Comparison of ENCODE assay signal across 10 mouse cellular contexts in genomic region chr11:54954716-54955115, GRCm38 (mm10). TPM values are rescaled to one million over a fixed set of nuclear protein-coding genes. Genes with fewer than 3 reads are reported as not detected.
DNase-seq lines count a peak whose midpoint lies in the region; ATAC-seq and TF ChIP-seq lines count a peak whose summit lies in the region.
"Had no signal": no experiment of that assay in that cellular context is flagged by ENCODE, and none has a peak within 500 bp of the region (broad histone marks: within the 10 kb centered on the region; RNA-seq: fewer than 3 reads in every experiment).

No protein-coding gene starts in this region.

- peaks cover 53% of the 10 kb centered on the region for H3K4me1 ChIP-seq in heart, embryonic 12.5 days (replicated peaks)
- peaks cover 3% of the 10 kb centered on the region; the same call in 1 of the 2 replicates for H3K4me1 ChIP-seq in midbrain, postnatal 0 days (ENCODE audit: insufficient read depth, low read length)
- H3K4me1 ChIP-seq in midbrain, embryonic 11.5 days (ENCODE audit: control insufficient read depth, insufficient read depth, low read length) = 0 out of 2 replicates have a peak, but pooled peaks cover 5% of the 10 kb centered on the region
- no peaks in the 10 kb centered on the region for H3K4me1 ChIP-seq in intestine, postnatal 0 days (replicated peaks; ENCODE audit: control insufficient read depth, insufficient read depth, low read length)
- peaks cover 6% of the 10 kb centered on the region; the same call in 1 of the 2 replicates for H3K4me1 ChIP-seq in stomach, postnatal 0 days (replicated peaks; ENCODE audit: control insufficient read depth, insufficient read depth)

- H3K9ac ChIP-seq in heart, embryonic 12.5 days = no peak overlapping the region
- no peak overlapping the region for H3K9ac ChIP-seq in midbrain, postnatal 0 days (replicated peaks; ENCODE audit: low read length, poor library complexity, severe bottlenecking)
- H3K9ac ChIP-seq in midbrain, embryonic 11.5 days (ENCODE audit: low read length) = no peak overlapping the region
- 0 out of 2 replicates have a peak overlapping the region, but pooled peaks have one; percentile 8 for H3K9ac ChIP-seq in intestine, postnatal 0 days (ENCODE audit: low read depth, low read length)
- H3K9ac ChIP-seq in stomach, postnatal 0 days (ENCODE audit: low read length) = no peak overlapping the region

- H3K9me3 ChIP-seq in heart, embryonic 12.5 days (replicated peaks) = no peaks in the 10 kb centered on the region
- no peaks in the 10 kb centered on the region for H3K9me3 ChIP-seq in midbrain, postnatal 0 days (ENCODE audit: low read length)
- no peaks in the 10 kb centered on the region for H3K9me3 ChIP-seq in midbrain, embryonic 11.5 days (ENCODE audit: control insufficient read depth, low read length)
- H3K9me3 ChIP-seq in intestine, postnatal 0 days (ENCODE audit: control insufficient read depth) = no peaks in the 10 kb centered on the region
- no peaks in the 10 kb centered on the region for H3K9me3 ChIP-seq in stomach, postnatal 0 days (ENCODE audit: control insufficient read depth, low read length)
- H3K9me3 ChIP-seq: forebrain, embryonic 15.5 days had no signal

- no peaks in the 10 kb centered on the region for H3K27me3 ChIP-seq in heart, embryonic 12.5 days (replicated peaks)
- H3K27me3 ChIP-seq in midbrain, postnatal 0 days (ENCODE audit: insufficient read depth, low read length) = no peaks in the 10 kb centered on the region
- H3K27me3 ChIP-seq in midbrain, embryonic 11.5 days (ENCODE audit: control insufficient read depth, insufficient read depth, low read length) = no peaks in the 10 kb centered on the region
- no peaks in the 10 kb centered on the region for H3K27me3 ChIP-seq in intestine, postnatal 0 days (replicated peaks; ENCODE audit: control insufficient read depth, insufficient read depth, low read length)
- H3K27me3 ChIP-seq in stomach, postnatal 0 days (ENCODE audit: control insufficient read depth, insufficient read depth, low read length) = no peaks in the 10 kb centered on the region
- H3K27me3 ChIP-seq: forebrain, embryonic 15.5 days had no signal

- DNase-seq in heart, adult 8-10 months (ENCODE audit: low spot score) = no peak
- no peak for DNase-seq in midbrain, postnatal 0 days (ENCODE audit: low spot score)
- no peak for DNase-seq in midbrain, embryonic 11.5 days (ENCODE audit: low spot score, missing footprints)
- no peak for DNase-seq in stomach, postnatal 0 days (ENCODE audit: low spot score)
- no peak for DNase-seq in cerebellum, adult 11 months
- no peak for DNase-seq in left cerebral cortex, postnatal 10 days (ENCODE audit: extremely low spot score in 1 of 2, low spot score in 2 of 2)
- DNase-seq: kidney, postnatal 14 days had no signal

- no peak overlapping the region for H3K4me3 ChIP-seq in heart, embryonic 12.5 days
- H3K4me3 ChIP-seq in midbrain, postnatal 0 days (ENCODE audit: low read depth, low read length) = no peak overlapping the region
- H3K4me3 ChIP-seq in midbrain, embryonic 11.5 days (ENCODE audit: low read depth, low read length) = no peak overlapping the region
- H3K4me3 ChIP-seq in intestine, postnatal 0 days (ENCODE audit: low read depth, low read length) = peak overlapping the region; percentile 62; the same call in 1 of the 2 replicates
- no peak overlapping the region for H3K4me3 ChIP-seq in stomach, postnatal 0 days (ENCODE audit: low read depth, low read length)

- peak overlapping the region; percentile 68; the same call in 1 of the 2 replicates for H3K4me2 ChIP-seq in heart, embryonic 12.5 days
- 0 out of 2 replicates have a peak overlapping the region, but pooled peaks have one; percentile 20 for H3K4me2 ChIP-seq in midbrain, postnatal 0 days (ENCODE audit: low read depth, low read length, poor library complexity, severe bottlenecking)
- H3K4me2 ChIP-seq in midbrain, embryonic 11.5 days = no peak overlapping the region
- peak overlapping the region; percentile 69 for H3K4me2 ChIP-seq in intestine, postnatal 0 days (replicated peaks; ENCODE audit: low read depth)
- peak overlapping the region; percentile 62 for H3K4me2 ChIP-seq in stomach, postnatal 0 days (replicated peaks; ENCODE audit: low read depth)

- H3K36me3 ChIP-seq in heart, embryonic 12.5 days = no peaks in the 10 kb centered on the region
- no peaks in the 10 kb centered on the region for H3K36me3 ChIP-seq in midbrain, postnatal 0 days (ENCODE audit: insufficient read depth, low read length)
- H3K36me3 ChIP-seq in midbrain, embryonic 11.5 days (ENCODE audit: control insufficient read depth, insufficient read depth, low read length) = no peaks in the 10 kb centered on the region
- H3K36me3 ChIP-seq in intestine, postnatal 0 days (ENCODE audit: control insufficient read depth, insufficient read depth) = no peaks in the 10 kb centered on the region; the same call in 1 of the 2 replicates
- H3K36me3 ChIP-seq in stomach, postnatal 0 days (ENCODE audit: control insufficient read depth, insufficient read depth, low read length) = no peaks in the 10 kb centered on the region
- H3K36me3 ChIP-seq: forebrain, embryonic 15.5 days had no signal

- H3K27ac ChIP-seq in heart, embryonic 12.5 days (ENCODE audit: poor library complexity, severe bottlenecking) = no peak overlapping the region
- no peak overlapping the region for H3K27ac ChIP-seq in midbrain, postnatal 0 days (ENCODE audit: low read depth, low read length)
- no peak overlapping the region for H3K27ac ChIP-seq in midbrain, embryonic 11.5 days (ENCODE audit: low read depth, low read length)
- H3K27ac ChIP-seq in intestine, postnatal 0 days (ENCODE audit: low read depth, low read length) = no peak overlapping the region
- H3K27ac ChIP-seq in stomach, postnatal 0 days (replicated peaks) = no peak overlapping the region
- H3K27ac ChIP-seq: forebrain, embryonic 15.5 days had no signal

- TF ChIP-seq EP300 in stomach, postnatal 0 days (optimal IDR thresholded peaks at IDR 0.05) = no peak

- WGBS in heart, embryonic 12.5 days = 86% methylated on average over 8 of the region's 8 CpGs
- WGBS in midbrain, postnatal 0 days = 89% methylated on average over 8 of the region's 8 CpGs
- 85% methylated on average over 8 of the region's 8 CpGs for WGBS in midbrain, embryonic 11.5 days
- 79% methylated on average over 8 of the region's 8 CpGs for WGBS in intestine, postnatal 0 days
- 82% methylated on average over 8 of the region's 8 CpGs for WGBS in stomach, postnatal 0 days

- no peak for ATAC-seq in heart, embryonic 12.5 days (ENCODE audit: insufficient number of reproducible peaks, low FRiP score)
- ATAC-seq in midbrain, postnatal 0 days (ENCODE audit: low FRiP score) = no peak
- no peak for ATAC-seq in midbrain, embryonic 11.5 days (ENCODE audit: low FRiP score)
- no peak for ATAC-seq in intestine, postnatal 0 days
- no peak for ATAC-seq in stomach, postnatal 0 days (ENCODE audit: low FRiP score, low TSS enrichment)

- no peak for TF ChIP-seq CTCF in midbrain, postnatal 0 days (IDR thresholded peaks at IDR 0.05)
- TF ChIP-seq CTCF in intestine, postnatal 0 days (IDR thresholded peaks at IDR 0.05; ENCODE audit: low read depth) = no peak
- TF ChIP-seq CTCF in stomach, postnatal 0 days (IDR thresholded peaks at IDR 0.05; ENCODE audit: low read depth) = no peak

- intact Hi-C loops in left cerebral cortex, postnatal 10 days (cut with DNase I) = no loop called here

RNA-seq across cellular contexts. Expression of gene Tnip1, which starts 8.0 kb away (rescaled TPM):
- polyA plus RNA-seq in heart, embryonic 12.5 days (2016; fragmentation: Nextera tagmentation; extraction: Ambion mirVana) = 23.1 and 23.6 TPM in 2 replicates
- 10 to 100 TPM; 30.7 to 41.6 (median 35.2) TPM for total RNA-seq in heart, adult 8-10 months (2022)
- total RNA-seq in midbrain, postnatal 0 days (2014; rRNA removed) = 19.2 and 20.9 TPM in 2 replicates
- 17.0 and 17.2 TPM in 2 replicates for polyA plus RNA-seq in midbrain, postnatal 0 days (2015; fragmentation: Nextera tagmentation; extraction: Ambion mirVana)
- polyA plus RNA-seq in midbrain, embryonic 11.5 days (2014; fragmentation: Nextera tagmentation; extraction: Ambion mirVana) = 8.9 and 9.9 TPM in 2 replicates
- polyA plus RNA-seq in intestine, postnatal 0 days (2015; fragmentation: Nextera tagmentation; extraction: Ambion mirVana) = 29.9 and 30.3 TPM in 2 replicates
- polyA plus RNA-seq in stomach, postnatal 0 days (2015; fragmentation: Nextera tagmentation; extraction: Ambion mirVana) = 14.7 and 15.5 TPM in 2 replicates
- 10 to 100 TPM; 28.2 to 31.0 TPM for total RNA-seq in left cerebral cortex, postnatal 10 days (2021)

RNA-seq across cellular contexts. Expression of gene Gpx3, which starts 52.5 kb away (rescaled TPM):
- 1,404 and 1,433 TPM in 2 replicates for polyA plus RNA-seq in heart, embryonic 12.5 days (2016; fragmentation: Nextera tagmentation; extraction: Ambion mirVana)
- total RNA-seq in heart, adult 8-10 months (2022) = 100 to 1,000 TPM; 188 to 354 (median 218) TPM
- total RNA-seq in midbrain, postnatal 0 days (2014; rRNA removed) = 14.6 and 23.1 TPM in 2 replicates
- polyA plus RNA-seq in midbrain, postnatal 0 days (2015; fragmentation: Nextera tagmentation; extraction: Ambion mirVana) = 69.3 and 70.3 TPM in 2 replicates
- 57.2 and 60.5 TPM in 2 replicates for polyA plus RNA-seq in midbrain, embryonic 11.5 days (2014; fragmentation: Nextera tagmentation; extraction: Ambion mirVana)
- polyA plus RNA-seq in intestine, postnatal 0 days (2015; fragmentation: Nextera tagmentation; extraction: Ambion mirVana) = 6,664 and 6,785 TPM in 2 replicates
- polyA plus RNA-seq in stomach, postnatal 0 days (2015; fragmentation: Nextera tagmentation; extraction: Ambion mirVana) = 185 and 206 TPM in 2 replicates
- 10 to 100 TPM in 1 of 2 experiments, 1 to 10 TPM in 1; 9.7 to 10.2 TPM for total RNA-seq in left cerebral cortex, postnatal 10 days (2021)
